Mouse (Mus musculus) heart, postnatal 25 days (tissue): ENCODE data around the gene 1700069L16Rik. TPM values are rescaled to one million over a fixed set of nuclear protein-coding genes. Genes with fewer than 3 reads are reported as not detected.
A peak's percentile ranks its signal among the peaks of the same experiment; 100 is the strongest.

ENCODE experiments used
- DNase-seq: peaks from one replicate; pipeline ENCODE4 v3.0.0; 2022; ENCODE audit warnings: low spot score
- intact Hi-C: fragments of 180-260 bp; cut with DNase I; formaldehyde crosslinking; loops from one replicate; pipeline ENCODE4 v1.15.1; 2025
- total RNA-seq, 2 experiments: library from RNA; stranded (reverse); gene quantifications; 2 replicates each; pipeline ENCODE4 v1.2.3; 2021

The 1700069L16Rik gene
- total RNA-seq, 2 experiments from 2014 or later = not detected

- intact Hi-C loops = loop anchor here (5.0 kb wide), 1 partner anchor 47 kb away; no protein-coding TSS in a partner anchor
- no peak for DNase-seq
Measured at GRCm38 (mm10) chr5:113654821-113655220, 69.8 kb downstream of the 1700069L16Rik start.

- intact Hi-C loops = loop anchor here (5.0 kb wide), 1 partner anchor 48 kb away; no protein-coding TSS in a partner anchor
- no peak for DNase-seq
Measured at GRCm38 (mm10) chr5:113654206-113654605, 70.4 kb downstream of the 1700069L16Rik start.

GRCm38 (mm10) chr5:113652215-113652614 is 72.4 kb downstream of the 1700069L16Rik start:
- intact Hi-C loops = loop anchor here (5.0 kb wide), 1 partner anchor 50 kb away; no protein-coding TSS in a partner anchor
- DNase-seq = no peak

GRCm38 (mm10) chr5:113650035-113650865 is 74.3 kb downstream of the 1700069L16Rik start, which contains the start of gene Cmklr1:
Gene Cmklr1 (minus strand): TSS chr5:113650426.
- DNase-seq = peak; percentile 70
- intact Hi-C loops = loop anchor here (5.0 kb wide), 1 partner anchor 52 kb away; no protein-coding TSS in a partner anchor

GRCm38 (mm10) chr5:113648647-113649211 is 75.8 kb downstream of the 1700069L16Rik start:
- intact Hi-C loops = loop anchor here (5.0 kb wide), 1 partner anchor 36 kb away; no protein-coding TSS in a partner anchor
- DNase-seq = no peak

- intact Hi-C loops = loop anchor here (5.0 kb wide), 1 partner anchor 35 kb away; no protein-coding TSS in a partner anchor
- no peak for DNase-seq
Measured at GRCm38 (mm10) chr5:113647141-113647540, 77.4 kb downstream of the 1700069L16Rik start.

GRCm38 (mm10) chr5:113644520-113644919 is 80.1 kb downstream of the 1700069L16Rik start:
- DNase-seq = peak; percentile 46
- intact Hi-C loops = no loop called here

- no peak for DNase-seq
- intact Hi-C loops = no loop called here
Measured at GRCm38 (mm10) chr5:113643107-113643848, 81.3 kb downstream of the 1700069L16Rik start.

Other genes starting within 250 kb of the 1700069L16Rik start
- under 1 TPM; 0.34 to 0.36 TPM for gene Wscd2, start 234.4 kb downstream of the 1700069L16Rik start, total RNA-seq
- gene Cmklr1, start 74.3 kb downstream of the 1700069L16Rik start, total RNA-seq = 10 to 100 TPM; 23.6 to 29.9 TPM
- 1 to 10 TPM; 6.4 to 7.8 TPM for gene Ficd, start 11.0 kb upstream of the 1700069L16Rik start, total RNA-seq
- 10 to 100 TPM; 14.1 to 17.1 TPM for gene Sart3, start 47.7 kb upstream of the 1700069L16Rik start, total RNA-seq
- gene Iscu, start 48.0 kb upstream of the 1700069L16Rik start, total RNA-seq = 100 to 1,000 TPM; 164 to 165 TPM
- gene Tmem119, start 75.7 kb upstream of the 1700069L16Rik start, total RNA-seq = 1 to 10 TPM; 6.7 to 7.3 TPM
- 1 to 10 TPM; 2.4 to 3.6 TPM for gene Selplg, start 107.9 kb upstream of the 1700069L16Rik start, total RNA-seq
- gene Coro1c, start 184.0 kb upstream of the 1700069L16Rik start, total RNA-seq = 10 to 100 TPM; 34.5 to 35.2 TPM